Mouse (Mus musculus): ENCODE measurements around the gene Atoh7.

Gene Atoh7

GRCm38 (mm10) chr10:63096757-63097156 is 2.7 kb upstream of the Atoh7 start:
- in situ Hi-C loops (cut with MboI, MseI): no loop called here

DNA sequence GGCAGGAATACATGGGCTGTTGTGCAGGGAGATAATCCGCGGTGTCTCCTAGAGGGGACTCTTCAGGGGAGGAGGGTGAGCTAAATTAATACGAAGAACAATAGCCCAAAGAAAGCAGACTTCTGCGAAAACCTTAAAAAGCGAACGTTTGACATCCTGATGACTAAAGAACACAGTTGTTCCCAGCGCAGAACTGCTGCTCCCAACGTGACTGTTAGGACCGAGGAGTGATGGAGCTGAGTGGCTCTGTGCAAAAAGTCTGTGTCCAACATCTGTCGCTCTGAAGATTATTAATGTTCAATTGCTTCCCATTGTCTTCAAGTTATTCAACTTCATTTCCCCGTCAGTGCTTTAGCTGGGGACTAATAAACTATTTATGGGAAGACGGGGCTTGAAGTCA is 1.3 kb upstream of the Atoh7 start:
- in situ Hi-C loops (cut with MboI, MseI): no loop called here

DNA sequence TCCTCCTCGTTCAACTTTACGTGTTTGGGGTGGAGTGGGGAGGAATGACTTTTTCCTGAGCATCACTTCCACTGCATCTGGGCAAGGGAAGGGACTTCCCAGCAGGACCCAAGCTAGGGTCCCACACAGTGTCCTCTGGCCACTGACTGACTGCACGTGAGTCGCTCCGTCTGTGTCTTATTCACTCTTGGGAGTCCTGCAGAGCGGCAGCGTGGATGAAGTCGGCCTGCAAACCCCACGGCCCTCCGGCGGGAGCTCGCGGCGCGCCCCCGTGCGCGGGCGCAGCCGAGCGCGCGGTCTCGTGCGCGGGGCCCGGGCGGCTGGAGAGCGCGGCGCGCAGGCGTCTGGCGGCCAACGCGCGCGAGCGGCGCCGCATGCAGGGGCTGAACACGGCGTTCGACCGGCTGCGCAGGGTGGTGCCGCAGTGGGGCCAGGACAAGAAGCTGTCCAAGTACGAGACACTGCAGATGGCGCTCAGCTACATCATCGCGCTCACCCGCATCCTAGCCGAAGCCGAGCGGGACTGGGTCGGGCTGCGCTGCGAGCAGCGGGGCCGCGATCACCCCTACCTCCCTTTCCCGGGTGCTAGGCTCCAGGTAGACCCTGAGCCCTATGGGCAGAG is 601 bp downstream of the Atoh7 start:
- in situ Hi-C loops (cut with MboI, MseI): no loop called here

- in situ Hi-C loops (cut with MboI, MseI): no loop called here
These were observed 1.2 kb downstream of the Atoh7 start for GRCm38 (mm10) chr10:63100657-63101056.

GRCm38 (mm10) chr10:63113027-63113604 is 13.7 kb downstream of the Atoh7 start:
- in situ Hi-C loops (cut with MboI, MseI): no loop called here

- in situ Hi-C loops (cut with MboI, MseI): no loop called here
These were observed 14.4 kb downstream of the Atoh7 start for GRCm38 (mm10) chr10:63113716-63114360.

- in situ Hi-C loops (cut with MboI, MseI): no loop called here
These were observed 16.4 kb downstream of the Atoh7 start for GRCm38 (mm10) chr10:63115881-63116280.

- in situ Hi-C loops (cut with MboI, MseI): no loop called here
These were observed 16.9 kb downstream of the Atoh7 start for GRCm38 (mm10) chr10:63116376-63116775.

GRCm38 (mm10) chr10:63117583-63117982 is 18.1 kb downstream of the Atoh7 start:
- in situ Hi-C loops (cut with MboI, MseI): no loop called here

GRCm38 (mm10) chr10:63119916-63120315 is 20.5 kb downstream of the Atoh7 start:
- in situ Hi-C loops (cut with MboI, MseI): no loop called here

- in situ Hi-C loops (cut with MboI, MseI): no loop called here
These were observed 22.5 kb downstream of the Atoh7 start for GRCm38 (mm10) chr10:63121961-63122360.

GRCm38 (mm10) chr10:63122516-63122915 is 23.1 kb downstream of the Atoh7 start:
- in situ Hi-C loops (cut with MboI, MseI): no loop called here

GRCm38 (mm10) chr10:63123141-63123540 is 23.7 kb downstream of the Atoh7 start:
- in situ Hi-C loops (cut with MboI, MseI): no loop called here

DNA sequence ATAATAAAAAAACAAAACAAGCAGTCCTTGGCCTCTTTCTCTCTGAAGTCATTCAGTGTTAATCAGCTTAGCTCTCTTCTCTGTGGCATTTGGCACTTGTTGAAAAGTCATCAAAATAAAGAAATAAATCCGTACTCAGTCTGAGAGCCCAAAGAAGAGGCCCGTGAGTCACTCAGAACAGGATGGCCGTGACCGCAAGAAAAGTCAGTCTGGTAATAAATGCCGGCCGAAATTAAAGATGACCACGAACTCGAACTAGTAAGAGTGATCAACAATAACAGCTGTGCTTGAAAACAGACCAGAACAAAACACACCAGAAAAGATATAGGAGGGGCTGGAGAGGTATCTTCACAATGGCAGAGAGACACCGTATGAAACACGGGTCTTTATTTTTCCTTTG is 24.6 kb downstream of the Atoh7 start:
- in situ Hi-C loops (cut with MboI, MseI): no loop called here

DNA sequence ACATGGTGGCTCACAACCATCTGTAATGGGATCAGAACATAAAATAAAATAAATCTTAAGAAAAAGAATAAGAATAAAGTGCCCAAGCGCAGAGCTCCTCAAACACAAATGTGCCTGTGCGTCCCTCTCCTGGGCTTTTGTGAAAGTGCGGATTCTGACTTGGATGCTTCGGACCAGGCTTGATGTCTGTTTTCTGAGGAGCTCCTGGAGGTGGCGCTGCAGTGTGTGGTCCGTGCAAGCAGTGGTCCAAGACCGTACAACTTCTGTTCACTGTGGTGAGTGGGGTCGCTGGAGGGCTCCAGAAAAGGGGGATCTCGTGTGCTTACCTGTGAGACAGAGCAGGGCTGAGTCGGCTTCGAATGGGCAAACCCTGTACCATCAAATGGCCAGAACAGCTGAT is 25.9 kb downstream of the Atoh7 start:
- in situ Hi-C loops (cut with MboI, MseI): no loop called here

DNA sequence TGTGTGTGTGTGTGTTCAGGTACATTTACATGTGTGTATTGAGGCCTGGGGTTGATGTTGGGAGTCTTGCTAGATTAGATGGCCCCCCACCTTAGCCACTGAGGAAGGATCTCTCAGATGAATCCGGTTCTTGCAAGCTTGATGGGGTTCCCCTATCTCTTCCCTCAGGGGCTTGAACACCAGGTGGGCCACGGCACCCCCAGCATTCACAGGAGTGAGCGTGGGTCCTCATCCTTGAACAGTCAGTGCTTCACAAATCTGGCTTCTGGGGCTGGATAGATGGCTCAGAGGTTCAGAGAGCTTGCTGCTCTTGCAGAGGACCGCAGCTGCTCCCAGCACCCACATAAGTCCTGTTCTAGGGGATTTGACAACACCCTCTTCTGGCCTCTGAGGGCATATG is 26.7 kb downstream of the Atoh7 start:
- in situ Hi-C loops (cut with MboI, MseI): no loop called here

DNA sequence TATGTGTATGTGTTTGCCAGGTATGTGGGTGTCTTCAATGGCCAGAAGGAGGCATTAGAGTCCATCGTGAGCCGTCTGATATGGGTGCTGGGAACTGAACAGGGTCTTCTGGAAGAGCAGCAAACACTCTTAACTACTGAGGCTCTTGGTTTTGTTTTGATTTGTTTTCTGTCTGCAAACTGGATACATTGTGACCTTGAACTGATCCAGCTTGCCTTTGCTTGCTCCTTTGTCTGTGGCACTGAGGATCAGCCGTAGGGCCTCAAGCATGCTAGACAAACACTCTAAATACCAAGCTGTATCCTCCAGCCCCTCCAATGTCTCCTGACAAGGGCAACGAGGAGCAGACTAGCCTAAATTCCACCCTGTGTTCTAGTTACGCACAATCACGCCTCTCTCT is 27.7 kb downstream of the Atoh7 start:
- in situ Hi-C loops (cut with MboI, MseI): no loop called here

DNA sequence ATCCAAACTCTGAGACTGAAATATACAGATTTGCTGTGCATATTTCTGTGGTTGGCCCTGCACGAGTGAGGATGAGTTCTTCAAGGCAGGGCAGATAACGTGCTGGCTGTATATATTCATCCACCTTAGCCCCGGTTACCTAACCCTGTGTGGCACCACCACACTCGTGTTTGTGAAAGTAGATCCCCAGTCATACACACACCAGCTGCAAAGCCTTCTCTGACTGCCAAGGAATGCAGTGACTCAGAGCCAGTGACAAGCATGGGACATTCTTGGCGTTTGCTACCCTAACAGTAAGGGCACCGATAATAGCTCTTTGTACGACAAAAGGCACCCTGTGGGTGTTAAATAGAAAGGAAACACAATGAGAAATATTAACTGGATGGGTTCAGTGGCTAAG is 28.8 kb downstream of the Atoh7 start:
- in situ Hi-C loops (cut with MboI, MseI): no loop called here

DNA sequence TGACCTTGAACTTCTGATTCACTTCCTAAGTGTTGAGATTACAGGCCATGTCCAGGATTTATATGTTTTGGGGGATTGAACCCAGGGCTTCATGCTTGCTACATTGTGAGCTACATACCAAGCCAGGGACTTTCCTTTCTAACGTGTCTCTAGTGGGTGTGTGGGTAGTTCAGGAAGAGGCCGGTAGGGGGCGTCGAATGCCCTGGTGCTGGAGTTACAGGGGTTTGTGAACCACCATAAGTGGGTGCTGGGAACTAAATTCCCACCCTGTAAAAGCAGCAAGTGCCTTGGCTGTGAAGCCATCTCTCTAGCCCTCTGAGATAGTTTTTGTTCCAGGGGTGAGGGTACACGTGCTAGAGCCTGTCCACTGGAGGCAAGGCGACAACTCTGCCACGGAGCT is 31.0 kb downstream of the Atoh7 start:
- in situ Hi-C loops (cut with MboI, MseI): no loop called here

DNA sequence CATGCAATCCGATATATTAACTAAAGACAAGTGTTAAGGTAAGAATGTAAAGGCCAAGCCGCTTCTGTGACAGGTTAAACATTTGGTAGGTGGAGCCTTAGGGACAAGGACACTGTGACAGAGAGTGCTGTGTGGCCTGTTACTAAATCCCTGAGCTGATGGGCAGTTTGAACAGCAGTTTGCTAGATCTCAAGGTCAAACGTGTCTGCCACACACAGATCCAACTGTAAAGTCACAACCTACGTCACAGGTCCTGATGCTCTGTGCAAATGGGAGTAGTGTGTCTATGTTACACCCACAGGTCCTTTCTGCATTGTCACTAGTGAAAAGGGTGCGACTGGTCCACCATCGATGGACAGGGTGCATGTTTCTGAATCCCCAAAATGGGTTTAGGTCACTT is 32.9 kb downstream of the Atoh7 start:
- in situ Hi-C loops (cut with MboI, MseI): no loop called here

GRCm38 (mm10) chr10:63133326-63133725 is 33.9 kb downstream of the Atoh7 start:
- in situ Hi-C loops (cut with MboI, MseI): no loop called here

DNA sequence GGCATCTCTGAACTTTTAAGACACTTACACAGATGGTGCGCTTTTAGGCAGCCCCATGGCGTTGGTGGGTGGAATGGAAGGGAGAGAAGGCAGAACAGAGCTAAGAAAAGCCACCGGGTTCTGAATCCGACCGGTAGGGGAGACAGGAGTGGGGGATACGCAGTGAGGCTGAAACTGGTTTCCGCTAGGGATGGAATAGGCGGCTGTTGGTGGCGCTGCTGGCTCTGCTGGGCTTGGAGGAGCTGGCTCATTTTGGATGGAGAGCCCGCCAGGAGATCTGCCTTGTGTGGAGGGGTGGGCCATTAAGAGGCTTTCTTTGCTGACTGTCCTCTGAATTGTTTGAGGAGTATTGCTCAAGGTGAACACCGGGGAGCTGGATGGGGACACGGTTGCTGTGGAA is 36.2 kb downstream of the Atoh7 start:
- in situ Hi-C loops (cut with MboI, MseI): no loop called here

- in situ Hi-C loops (cut with MboI, MseI): no loop called here
These were observed 37.0 kb downstream of the Atoh7 start for GRCm38 (mm10) chr10:63136436-63136835.
